Mouse (Mus musculus) stomach, embryonic 16.5 days (tissue): Measurements from ENCODE around the gene Lsm12. TPM values are rescaled to one million over a fixed set of nuclear protein-coding genes. Genes with fewer than 3 reads are reported as not detected.
"Not testable (repeated sequence)": the region's sequence is repeated elsewhere in the genome, so short reads cannot be mapped to it uniquely, and the experiment has no call there.

Source experiments
- ATAC-seq: fragments of 200-750 bp; cut with Nextera tagmentation; 2 replicates; pipeline ENCODE4 v1.8.0; 2017; ENCODE audit warnings: moderate number of reproducible peaks, moderate TSS enrichment; ENCODE audit not compliant: insufficient read depth, low FRiP score
- H3K27ac ChIP-seq: fragments of 300-500 bp; sonication (generic); 2 replicates; pipeline ENCODE4 v1.5.1; 2014; ENCODE audit warnings: low read length
- H3K27me3 ChIP-seq: fragments of 300-500 bp; sonication (generic); 2 replicates; pipeline ENCODE4 v1.6.1; 2014; ENCODE audit warnings: low read length, control low read depth, mixed read lengths; ENCODE audit not compliant: control insufficient read depth, insufficient read depth
- H3K36me3 ChIP-seq: fragments of 300-500 bp; sonication (generic); 2 replicates; pipeline ENCODE4 v1.6.1; 2014; ENCODE audit warnings: low read length; ENCODE audit not compliant: control insufficient read depth, insufficient read depth
- H3K4me1 ChIP-seq: fragments of 300-500 bp; sonication (generic); 2 replicates; pipeline ENCODE4 v1.6.1; 2014; ENCODE audit warnings: low read length, control low read depth, mixed read lengths; ENCODE audit not compliant: control insufficient read depth, insufficient read depth
- H3K4me2 ChIP-seq: fragments of 300-500 bp; sonication (generic); 2 replicates; pipeline ENCODE4 v1.6.1; 2014; ENCODE audit warnings: low read depth, low read length, mixed read lengths
- H3K4me3 ChIP-seq: fragments of 300-500 bp; sonication (generic); replicated peaks from 2 replicates; pipeline ENCODE4 v1.5.1; 2014; ENCODE audit warnings: mild to moderate bottlenecking, low read length
- H3K9ac ChIP-seq: fragments of 300-500 bp; sonication (generic); 2 replicates; pipeline ENCODE4 v1.6.1; 2014; ENCODE audit warnings: low read length
- H3K9me3 ChIP-seq: fragments of 300-500 bp; sonication (generic); replicated peaks from 2 replicates; pipeline ENCODE4 v1.6.1; 2016; ENCODE audit warnings: low read length, control low read depth; ENCODE audit not compliant: control insufficient read depth
- WGBS: fragments of 180-500 bp; shearing (Covaris S2); extraction: QIAGEN DNeasy Blood & Tissue Kit; methylation state at CpG from one replicate; pipeline ENCODE4 v1.1.7; 2014; 5-methylcytosine and 5-hydroxymethylcytosine counted together
- polyA plus RNA-seq: library from polyadenylated mRNA; unstranded; fragments of >200 nt; fragmentation: Nextera tagmentation; extraction: Ambion mirVana; gene quantifications from 2 replicates; pipeline ENCODE4 v1.2.1, GENCODE M21; 2015

The Lsm12 gene
- polyA plus RNA-seq, 1 experiment from 2014 or later = 85.4 TPM

- H3K4me1 ChIP-seq = no peaks in the 10 kb centered on the region
- ATAC-seq = no peak
- no peak overlapping the region for H3K4me2 ChIP-seq
- peaks cover 10% of the 10 kb centered on the region; the same call in 1 of the 2 replicates for H3K36me3 ChIP-seq
- no peak overlapping the region for H3K9ac ChIP-seq
- WGBS = 90% methylated on average over 5 of the region's 5 CpGs
- no peak overlapping the region for H3K4me3 ChIP-seq
- no peaks in the 10 kb centered on the region for H3K9me3 ChIP-seq
- no peak overlapping the region for H3K27ac ChIP-seq
- no peaks in the 10 kb centered on the region for H3K27me3 ChIP-seq
Measured at GRCm38 (mm10) chr11:102168689-102169088, 16.4 kb downstream of the Lsm12 start.

- no peaks in the 10 kb centered on the region for H3K9me3 ChIP-seq
- H3K4me1 ChIP-seq = no peaks in the 10 kb centered on the region
- no peak for ATAC-seq
- H3K4me2 ChIP-seq = no peak overlapping the region
- H3K27me3 ChIP-seq = no peaks in the 10 kb centered on the region
- peaks cover 17% of the 10 kb centered on the region for H3K36me3 ChIP-seq
- H3K27ac ChIP-seq = no peak overlapping the region
- H3K4me3 ChIP-seq = no peak overlapping the region
- no peak overlapping the region for H3K9ac ChIP-seq
- 88% methylated on average over 5 of the region's 5 CpGs for WGBS
Measured at GRCm38 (mm10) chr11:102167539-102167938, 17.6 kb downstream of the Lsm12 start.

GRCm38 (mm10) chr11:102165971-102166722 lies 18.9 kb downstream of the Lsm12 start:
- peaks cover 20% of the 10 kb centered on the region for H3K36me3 ChIP-seq

GRCm38 (mm10) chr11:102159781-102160180 lies 25.3 kb downstream of the Lsm12 start:
- Histone ChIP-seq H3K4me3 (no peak overlapping the region), H3K4me1 (peaks cover 9% of the 10 kb centered on the region), H3K27ac (no peak overlapping the region), H3K9me3 (no peaks in the 10 kb centered on the region), H3K4me2 (no peak overlapping the region), H3K36me3 (peaks cover 12% of the 10 kb centered on the region; the same call in 1 of the 2 replicates), H3K27me3 (no peaks in the 10 kb centered on the region), H3K9ac (no peak overlapping the region)
- 0 out of 2 replicates have a peak, but pooled peaks have one; percentile 9 for ATAC-seq
- WGBS = 77% methylated on average over 5 of the region's 5 CpGs

More at GRCm38 (mm10) chr11:102165971-102166722, 18.9 kb downstream of the Lsm12 start:
- H3K4me1 ChIP-seq = no peaks in the 10 kb centered on the region
- H3K27me3 ChIP-seq = no peaks in the 10 kb centered on the region
- no peaks in the 10 kb centered on the region for H3K9me3 ChIP-seq
- 41% methylated on average over 6 of the region's 6 CpGs for WGBS
- H3K4me2 ChIP-seq = no peak overlapping the region
- no peak overlapping the region for H3K27ac ChIP-seq
- H3K9ac ChIP-seq = no peak overlapping the region
- H3K4me3 ChIP-seq = no peak overlapping the region
- no peak for ATAC-seq

GRCm38 (mm10) chr11:102158024-102158423 lies 27.1 kb downstream of the Lsm12 start:
- H3K9me3 ChIP-seq, H3K4me1 ChIP-seq, ATAC-seq, H3K9ac ChIP-seq, H3K4me2 ChIP-seq, H3K4me3 ChIP-seq, H3K27ac ChIP-seq, H3K27me3 ChIP-seq: not testable (repeated sequence)
- 81% methylated on average over 2 of the region's 2 CpGs for WGBS
- peaks cover 15% of the 10 kb centered on the region; the same call in 1 of the 2 replicates for H3K36me3 ChIP-seq

- no peaks in the 10 kb centered on the region for H3K27me3 ChIP-seq
- peaks cover 10% of the 10 kb centered on the region for H3K4me1 ChIP-seq
- no peak overlapping the region for H3K4me3 ChIP-seq
- WGBS = 14% methylated on average over 1 of the region's 1 CpGs
- no peak for ATAC-seq
- H3K36me3 ChIP-seq = peaks cover 10% of the 10 kb centered on the region; the same call in 1 of the 2 replicates
- no peak overlapping the region for H3K4me2 ChIP-seq
- no peak overlapping the region for H3K27ac ChIP-seq
- H3K9ac ChIP-seq = no peak overlapping the region
- H3K9me3 ChIP-seq = no peaks in the 10 kb centered on the region
Measured at GRCm38 (mm10) chr11:102156786-102157089, 28.4 kb downstream of the Lsm12 start.

GRCm38 (mm10) chr11:102156039-102156785 lies 28.9 kb downstream of the Lsm12 start, which contains the start of gene Tmem101:
Tmem101 (minus strand) TSS chr11:102156404.
- ATAC-seq = peak; percentile 83
- no peaks in the 10 kb centered on the region for H3K27me3 ChIP-seq
- WGBS = under 1% methylated on average over 37 of the region's 37 CpGs

GRCm38 (mm10) chr11:102147213-102147989 lies 37.7 kb downstream of the Lsm12 start:
- peaks cover 45% of the 10 kb centered on the region for H3K27me3 ChIP-seq
- WGBS = 12% methylated on average over 34 of the region's 34 CpGs
- no peaks in the 10 kb centered on the region for H3K36me3 ChIP-seq

More at GRCm38 (mm10) chr11:102156039-102156785, 28.9 kb downstream of the Lsm12 start, which contains the start of gene Tmem101:
- peak within 1 kb of the TSS; percentile 92 for H3K9ac ChIP-seq
- H3K27ac ChIP-seq = peak within 1 kb of the TSS; percentile 60; the same call in 1 of the 2 replicates
- H3K4me3 ChIP-seq = peak within 1 kb of the TSS; percentile 78
- H3K4me1 ChIP-seq = peaks cover 10% of the 10 kb centered on the region
- H3K9me3 ChIP-seq = no peaks in the 10 kb centered on the region
- H3K36me3 ChIP-seq = 0 out of 2 replicates have a peak, but pooled peaks cover 8% of the 10 kb centered on the region
- peak within 1 kb of the TSS; percentile 77 for H3K4me2 ChIP-seq

More at GRCm38 (mm10) chr11:102147213-102147989, 37.7 kb downstream of the Lsm12 start:
- ATAC-seq = no peak
- Histone ChIP-seq H3K4me2 (0 out of 2 replicates have a peak overlapping the region, but pooled peaks have one; percentile 7), H3K27ac (no peak overlapping the region), H3K4me1 (no peaks in the 10 kb centered on the region), H3K9me3 (no peaks in the 10 kb centered on the region), H3K4me3 (no peak overlapping the region), H3K9ac (no peak overlapping the region)
